In genomic region chr4:138040589-138040988, GRCm38 (mm10) we compare ENCODE assay signal across 17 mouse cellular contexts. TPM values are rescaled to one million over a fixed set of nuclear protein-coding genes. Genes with fewer than 3 reads are reported as not detected.
DNase-seq lines count a peak whose midpoint lies in the region; ATAC-seq and TF ChIP-seq lines count a peak whose summit lies in the region.
"Had no signal": no experiment of that assay in that cellular context is flagged by ENCODE, and none has a peak within 500 bp of the region (broad histone marks: within the 10 kb centered on the region; RNA-seq: fewer than 3 reads in every experiment).

No protein-coding gene starts in this region.

- H3K9me3 ChIP-seq in forebrain, postnatal 0 days (ENCODE audit: low read length): no peaks in the 10 kb centered on the region
- H3K9me3 ChIP-seq in forebrain, embryonic 15.5 days: no peaks in the 10 kb centered on the region
- H3K9me3 ChIP-seq in neural tube, embryonic 13.5 days: no peaks in the 10 kb centered on the region
- H3K9me3 ChIP-seq: forebrain, embryonic 13.5 days; limb, embryonic 15.5 days; stomach, embryonic 15.5 days had no signal

- H3K4me1 ChIP-seq in forebrain, postnatal 0 days (ENCODE audit: insufficient read depth): no peaks in the 10 kb centered on the region
- peaks cover 42% of the 10 kb centered on the region for H3K4me1 ChIP-seq in forebrain, embryonic 15.5 days
- H3K4me1 ChIP-seq in neural tube, embryonic 13.5 days (replicated peaks): peaks cover 63% of the 10 kb centered on the region

- no peak overlapping the region for H3K27ac ChIP-seq in forebrain, postnatal 0 days (ENCODE audit: low read depth, low read length)
- H3K27ac ChIP-seq in forebrain, embryonic 15.5 days (replicated peaks): no peak overlapping the region
- H3K27ac ChIP-seq in layer of hippocampus, adult 2 months: no peak overlapping the region; the same call in 1 of the 2 replicates
- H3K27ac ChIP-seq in neural tube, embryonic 13.5 days (replicated peaks): peak overlapping the region; percentile 47; the same call in 1 of the 2 replicates
- H3K27ac ChIP-seq: forebrain, embryonic 13.5 days; limb, embryonic 15.5 days; stomach, embryonic 15.5 days had no signal

- H3K4me2 ChIP-seq in forebrain, postnatal 0 days (ENCODE audit: low read depth): no peak overlapping the region
- no peak overlapping the region for H3K4me2 ChIP-seq in forebrain, embryonic 15.5 days (replicated peaks)
- H3K4me2 ChIP-seq in neural tube, embryonic 13.5 days: no peak overlapping the region
- H3K4me2 ChIP-seq: forebrain, embryonic 13.5 days; heart, embryonic 11.5 days; limb, embryonic 15.5 days; stomach, embryonic 15.5 days had no signal

- 90% methylated on average over 3 of the region's 3 CpGs for whole genome bisulfite sequencing in forebrain, postnatal 0 days
- 90% methylated on average over 3 of the region's 3 CpGs for WGBS in forebrain, embryonic 15.5 days
- WGBS in neural tube, embryonic 13.5 days: 89% methylated on average over 3 of the region's 3 CpGs

- peak; percentile 5; the same call in 1 of the 2 replicates for TF ChIP-seq CTCF in forebrain, postnatal 0 days (IDR thresholded peaks at IDR 0.05; ENCODE audit: low read depth)
- TF ChIP-seq CTCF in layer of hippocampus, adult 2 months (conservative IDR thresholded peaks at IDR 0.05): peak; percentile 31

- H3K9ac ChIP-seq in forebrain, postnatal 0 days: no peak overlapping the region
- H3K9ac ChIP-seq in forebrain, embryonic 15.5 days (replicated peaks): no peak overlapping the region
- H3K9ac ChIP-seq in neural tube, embryonic 13.5 days: no peak overlapping the region
- H3K9ac ChIP-seq: forebrain, embryonic 13.5 days; limb, embryonic 15.5 days; stomach, embryonic 15.5 days had no signal

- no peak overlapping the region for H3K4me3 ChIP-seq in forebrain, postnatal 0 days (ENCODE audit: low read depth, low read length)
- H3K4me3 ChIP-seq in forebrain, embryonic 15.5 days: no peak overlapping the region
- H3K4me3 ChIP-seq in layer of hippocampus, adult 2 months: no peak overlapping the region
- H3K4me3 ChIP-seq in neural tube, embryonic 13.5 days: no peak overlapping the region
- H3K4me3 ChIP-seq: forebrain, embryonic 13.5 days; limb, embryonic 15.5 days; stomach, embryonic 15.5 days had no signal

- peaks cover 8% of the 10 kb centered on the region; the same call in 1 of the 2 replicates for H3K36me3 ChIP-seq in forebrain, postnatal 0 days (ENCODE audit: insufficient read depth)
- H3K36me3 ChIP-seq in forebrain, embryonic 15.5 days: peaks cover 7% of the 10 kb centered on the region
- H3K36me3 ChIP-seq in neural tube, embryonic 13.5 days: peaks cover 8% of the 10 kb centered on the region

- no peak for DNase-seq in forebrain, postnatal 0 days
- DNase-seq in layer of hippocampus, adult 2 months (ENCODE audit: low spot score in 2 of 2): no peak
- no peak for DNase-seq in layer of hippocampus, adult 8-10 months (ENCODE audit: low spot score in 2 of 2)
- no peak for DNase-seq in neural tube, embryonic 10.5 days (ENCODE audit: extremely low spot score, low spot score)
- no peak for DNase-seq in natural killer cell, adult 2 months (ENCODE audit: low spot score in 2 of 2)
- DNase-seq in urinary bladder, postnatal 25 days (ENCODE audit: low spot score): no peak
- DNase-seq: adrenal gland, adult 8-10 months; cerebellum, adult 18-20 months; heart, postnatal 36 days; kidney, postnatal 14 days; thymus, postnatal 36 days had no signal

- no peak for ATAC-seq in forebrain, postnatal 0 days
- ATAC-seq in forebrain, embryonic 15.5 days (replicated peaks): no peak
- no peak for ATAC-seq in neural tube, embryonic 13.5 days (ENCODE audit: low read depth)
- ATAC-seq: forebrain, embryonic 13.5 days had no signal

- no peaks in the 10 kb centered on the region for H3K27me3 ChIP-seq in forebrain, postnatal 0 days (ENCODE audit: insufficient read depth, low read length)
- no peaks in the 10 kb centered on the region for H3K27me3 ChIP-seq in forebrain, embryonic 15.5 days
- no peaks in the 10 kb centered on the region for H3K27me3 ChIP-seq in neural tube, embryonic 13.5 days
- H3K27me3 ChIP-seq: forebrain, embryonic 13.5 days; limb, embryonic 15.5 days; stomach, embryonic 15.5 days had no signal

RNA-seq across cellular contexts. Expression of gene Eif4g3, which starts 47.8 kb away (rescaled TPM):
- total RNA-seq in forebrain, postnatal 0 days (2014; rRNA removed): 61.9 and 67.0 TPM in 2 replicates
- polyA plus RNA-seq in forebrain, postnatal 0 days (2015; fragmentation: Nextera tagmentation; extraction: Ambion mirVana): 28.8 and 38.4 TPM in 2 replicates
- 48.6 and 49.7 TPM in 2 replicates for polyA plus RNA-seq in forebrain, embryonic 15.5 days (2015; fragmentation: Nextera tagmentation; extraction: Ambion mirVana)
- 100 to 1,000 TPM; 158 TPM for total RNA-seq in layer of hippocampus, adult 2 months (2021)
- 100 to 1,000 TPM; 143 to 163 (median 151) TPM for total RNA-seq in layer of hippocampus, adult 8-10 months (2022)
- 51.1 TPM in 2 replicates for polyA plus RNA-seq in neural tube, embryonic 13.5 days (2015; fragmentation: Nextera tagmentation; extraction: Ambion mirVana)
